Mouse (Mus musculus): Measurements from ENCODE around the gene Mthfd2.

DNA sequence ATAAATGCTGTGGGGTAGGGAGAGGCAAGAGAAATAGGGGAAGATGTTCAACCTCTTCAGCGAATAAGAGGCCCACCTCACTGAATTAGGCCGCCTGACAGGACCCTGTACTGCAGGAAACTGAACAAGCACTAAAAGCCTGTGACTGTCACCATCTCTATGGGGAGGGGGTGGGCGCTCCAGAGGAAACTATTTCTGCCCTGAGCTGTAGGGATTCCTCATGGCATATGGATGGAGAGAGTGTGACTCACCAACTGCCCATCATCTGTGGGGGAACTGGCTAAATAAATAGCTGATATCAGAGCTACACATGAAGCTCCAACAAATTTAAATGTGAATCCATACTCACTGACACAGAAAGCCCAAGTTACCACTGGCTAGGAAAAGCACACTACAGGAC lies 45.6 kb upstream of the Mthfd2 start:
- no peak for TF ChIP-seq CTCF (conservative IDR thresholded peaks at IDR 0.05; ENCODE audit: insufficient read depth, insufficient read length, low read depth, low read length)
- TF ChIP-seq POLR2A (IDR thresholded peaks at IDR 0.05; ENCODE audit: low read depth, low read length), result no peak
